Mouse (Mus musculus) R1 (cell line): Measurements from ENCODE around the gene Tpst1.
A peak's percentile ranks its signal among the peaks of the same experiment; 100 is the strongest.

Experiments used
- DNase-seq: peaks from one replicate; pipeline ENCODE4 v3.0.0-alpha.2; 2018; ENCODE audit warnings: low read depth, low spot score

Gene Tpst1

DNA sequence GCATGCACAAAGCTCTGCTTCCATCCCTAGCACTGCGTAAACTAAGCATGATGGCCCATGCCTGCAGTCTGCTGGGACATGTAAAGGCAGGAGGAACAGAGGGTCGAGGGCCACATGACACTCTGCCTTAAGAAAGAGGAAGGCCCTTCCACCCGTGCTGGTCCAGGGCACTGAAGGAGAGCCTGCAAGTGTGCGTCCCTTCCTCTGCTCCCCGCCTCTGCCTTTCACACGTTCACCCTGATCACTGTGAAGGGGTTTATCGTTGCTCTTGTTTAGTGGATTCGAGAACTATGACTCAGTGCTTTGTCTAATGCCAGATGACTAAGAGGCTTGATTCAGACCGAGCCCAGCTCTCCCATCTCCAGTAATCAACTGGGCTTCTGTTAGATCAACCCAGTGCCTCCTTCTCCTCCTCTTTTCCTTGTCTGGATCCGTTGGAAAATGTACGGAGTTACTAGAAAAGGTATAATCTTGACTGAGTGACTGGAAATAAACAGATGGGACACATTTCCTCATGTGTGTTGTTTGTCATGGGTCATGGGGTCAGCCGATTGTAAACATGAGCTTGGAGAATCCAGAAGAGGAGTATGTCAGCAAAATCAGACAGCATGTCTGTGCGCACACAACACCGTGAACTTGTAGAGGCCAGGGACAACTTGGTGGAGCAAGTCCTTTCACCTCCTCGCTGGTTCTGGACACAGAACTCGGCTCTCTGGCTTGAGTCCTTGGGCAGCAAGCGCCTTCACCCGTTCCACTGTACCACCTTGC, 16.7 kb downstream of the Tpst1 start:
- DNase-seq, result peak; percentile 26

- DNase-seq, result peak; percentile 95
These were observed 23.6 kb downstream of the Tpst1 start for GRCm38 (mm10) chr5:130096754-130097153.

DNA sequence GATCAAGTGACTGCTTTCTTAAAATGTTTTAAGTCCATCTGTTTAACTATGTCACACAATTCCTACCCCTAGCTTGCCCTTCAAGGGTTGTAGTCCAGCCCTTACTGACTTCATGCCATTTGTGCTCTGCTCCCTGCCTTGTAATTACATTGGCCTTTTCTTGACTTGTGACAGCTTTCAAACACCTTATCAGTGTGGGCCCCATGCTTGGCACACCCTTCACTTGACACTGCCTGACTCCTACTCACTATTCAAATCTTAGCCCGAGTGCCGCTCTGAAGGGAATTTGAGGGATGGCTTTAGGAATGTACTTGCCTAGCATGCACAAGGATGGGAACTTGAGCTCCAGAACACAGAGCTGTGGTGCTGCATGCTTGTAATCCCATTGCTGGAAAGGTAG, 24.7 kb downstream of the Tpst1 start:
- no peak for DNase-seq

- DNase-seq, result no peak
These were observed 28.6 kb downstream of the Tpst1 start for GRCm38 (mm10) chr5:130101724-130102123.

DNA sequence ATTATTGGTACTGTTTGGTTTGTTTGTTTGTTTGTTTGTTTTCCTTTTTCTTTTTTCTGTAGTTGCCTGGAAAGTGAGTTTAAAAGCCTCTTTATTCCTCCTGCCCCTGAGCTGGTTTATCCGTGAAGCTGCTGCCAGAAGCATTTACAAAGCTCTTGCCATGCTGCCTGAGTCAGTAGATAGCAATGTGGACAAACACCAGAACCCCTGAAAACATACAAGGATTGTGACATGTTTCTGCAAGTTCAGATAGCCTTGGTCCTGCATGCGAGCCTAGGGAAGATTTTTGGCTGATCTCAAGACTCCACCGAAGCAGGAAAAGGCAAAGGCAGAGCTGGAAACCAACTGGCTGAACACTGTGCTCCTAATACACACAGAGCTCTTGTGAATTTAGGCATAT, 36.2 kb downstream of the Tpst1 start:
- no peak for DNase-seq

DNA sequence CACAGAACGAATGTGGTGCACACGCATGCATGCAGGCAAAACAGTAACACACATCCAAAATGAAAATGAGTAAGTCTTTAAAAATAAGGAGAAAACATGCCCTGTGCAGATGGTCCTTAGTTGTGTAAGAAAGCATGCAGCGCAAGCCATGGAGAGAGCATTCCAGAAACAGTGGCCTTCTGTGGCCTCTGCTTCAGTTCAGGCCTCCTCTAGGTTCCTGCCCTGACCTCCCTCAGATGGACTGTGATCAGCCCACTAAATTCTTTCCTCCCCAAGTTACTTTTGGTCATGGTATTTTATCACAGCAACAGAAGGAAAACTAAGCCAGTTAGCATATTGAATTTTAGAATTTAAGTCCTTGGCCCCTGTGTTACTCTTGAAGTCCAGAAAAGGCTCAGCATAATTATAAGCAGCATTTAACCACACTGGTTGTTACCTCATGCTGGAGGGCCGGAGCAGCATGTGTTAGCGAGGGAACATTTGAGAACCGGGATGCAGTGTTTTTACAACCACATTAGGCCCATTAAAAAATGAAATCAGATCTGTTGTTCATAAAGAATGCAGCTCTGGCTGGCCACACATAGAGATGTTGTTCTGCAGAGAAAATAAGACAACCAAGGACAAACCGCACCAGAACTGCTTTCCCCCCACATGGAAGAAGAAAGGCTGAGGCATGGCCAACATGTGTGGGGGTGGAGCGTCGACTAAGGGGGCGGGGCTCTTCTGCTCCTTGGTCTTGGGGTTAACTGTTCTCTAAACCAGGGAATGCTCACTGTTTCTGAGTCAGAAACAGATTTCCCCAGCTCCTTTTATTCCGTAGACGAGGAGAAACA, 37.7 kb downstream of the Tpst1 start:
- DNase-seq, result peak; percentile 44

GRCm38 (mm10) chr5:130112653-130113052, 39.5 kb downstream of the Tpst1 start:
- DNase-seq, result no peak

GRCm38 (mm10) chr5:130116116-130116515, 43.0 kb downstream of the Tpst1 start:
- DNase-seq, result no peak

DNA sequence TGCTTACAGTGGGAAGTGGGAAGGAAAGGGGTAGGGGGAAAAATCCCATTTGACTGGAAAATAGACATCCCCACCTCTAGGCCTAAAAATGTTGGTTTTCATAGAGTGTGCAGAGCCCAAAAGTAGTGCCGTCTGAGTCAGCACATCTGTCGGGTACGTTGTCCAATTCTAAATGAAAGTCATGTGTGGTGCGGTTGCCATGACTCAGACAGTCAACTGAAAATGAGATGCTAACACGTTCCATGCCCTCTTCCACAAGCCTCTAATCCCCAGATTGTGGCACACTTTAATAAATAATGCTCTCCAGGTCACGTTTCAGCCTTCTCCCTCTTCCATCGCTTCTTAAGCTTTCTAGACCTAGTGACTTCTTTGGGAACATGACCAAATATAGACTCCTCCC, 43.7 kb downstream of the Tpst1 start:
- no peak for DNase-seq

GRCm38 (mm10) chr5:130117932-130118331, 44.8 kb downstream of the Tpst1 start:
- DNase-seq, result no peak

DNA sequence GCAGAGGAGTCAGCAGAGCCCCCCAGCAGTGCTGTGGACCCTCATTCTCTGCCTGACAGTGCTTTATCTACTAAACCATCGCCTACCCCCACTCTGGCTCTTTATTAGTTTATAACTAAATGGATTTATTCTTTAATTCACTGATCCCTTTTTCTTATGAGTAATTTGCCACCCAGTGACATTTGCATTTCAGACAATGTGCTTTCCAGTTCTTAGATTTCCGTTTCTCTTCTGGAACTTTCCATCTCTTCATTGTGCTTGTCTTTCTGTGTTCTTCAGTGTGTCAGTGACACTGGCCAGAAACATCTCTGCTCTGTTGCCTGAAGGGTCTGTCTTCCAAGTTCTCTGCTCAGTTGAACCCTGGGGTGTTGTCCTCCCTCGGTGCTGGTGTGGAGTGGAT, 46.1 kb downstream of the Tpst1 start:
- DNase-seq, result no peak

DNA sequence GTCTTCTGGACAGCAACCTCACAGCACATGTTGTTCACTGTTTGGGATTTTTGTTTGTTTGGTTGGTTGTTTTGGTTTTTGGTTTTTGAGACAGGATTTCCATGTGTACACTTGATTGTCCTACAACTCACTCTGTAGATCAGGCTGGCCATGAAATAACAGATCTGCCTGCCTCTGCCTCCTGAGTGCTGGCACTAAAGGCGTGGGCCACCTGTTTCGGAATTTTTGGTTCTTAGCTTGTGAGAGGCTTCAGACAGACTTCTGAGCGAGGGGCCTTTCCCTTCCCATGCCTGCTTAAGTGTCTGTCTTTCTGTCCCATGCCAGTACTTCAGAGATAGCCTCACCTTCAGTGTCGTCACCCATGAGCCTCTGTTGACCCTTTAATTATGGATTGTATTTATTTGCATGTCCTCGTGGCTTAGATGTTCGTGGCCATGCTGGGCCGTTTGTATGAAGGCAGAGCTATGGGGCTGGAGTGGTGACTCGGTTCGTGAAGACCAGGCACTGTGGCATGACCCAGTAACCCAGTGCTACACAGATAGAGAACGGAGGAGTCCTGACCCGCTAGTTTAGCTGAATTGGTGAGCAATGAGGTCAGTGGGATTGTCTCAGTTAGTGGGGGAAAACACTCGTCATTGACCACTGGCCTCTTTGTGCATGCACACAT, 47.1 kb downstream of the Tpst1 start:
- DNase-seq, result no peak

DNA sequence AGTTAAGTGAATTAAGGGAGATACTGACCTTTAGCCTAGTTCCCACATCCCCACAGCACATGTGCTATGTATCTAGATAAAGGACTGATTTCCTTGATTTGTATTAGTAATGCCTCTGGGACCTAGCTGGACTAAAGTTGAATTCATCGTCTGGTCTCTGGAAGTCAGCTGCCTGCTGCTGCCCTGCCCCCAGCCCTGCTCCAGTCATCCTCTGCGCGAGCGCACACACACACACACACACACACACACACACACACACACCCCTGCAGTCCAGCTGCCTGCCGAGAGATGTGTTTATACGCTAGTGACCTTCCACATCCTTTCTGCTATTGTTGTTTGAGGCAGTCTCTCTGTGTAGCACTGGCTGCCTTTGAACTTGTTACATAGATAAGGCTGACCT, 47.8 kb downstream of the Tpst1 start:
- DNase-seq, result no peak

DNA sequence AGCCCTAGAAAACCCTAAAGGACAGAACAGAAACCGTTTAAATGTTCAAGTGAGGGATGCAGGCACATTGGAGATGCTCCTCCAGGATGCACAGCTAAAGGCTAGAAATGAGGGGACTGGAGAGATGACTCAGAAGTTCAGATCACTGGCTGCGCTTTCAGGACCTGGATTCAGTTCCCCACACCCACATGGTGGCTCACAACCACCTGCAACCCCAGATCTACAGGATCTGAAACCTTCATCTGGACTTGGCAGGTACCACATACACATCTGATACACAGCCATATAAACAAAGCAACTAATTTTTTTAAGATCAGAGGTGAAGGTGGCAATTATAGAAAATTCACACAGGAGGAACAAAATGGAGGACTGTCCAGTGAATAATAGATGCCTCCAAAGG, 49.2 kb downstream of the Tpst1 start:
- no peak for DNase-seq

GRCm38 (mm10) chr5:130124271-130124670, 51.1 kb downstream of the Tpst1 start:
- no peak for DNase-seq

- DNase-seq, result no peak
These were observed 55.8 kb downstream of the Tpst1 start for GRCm38 (mm10) chr5:130128686-130129523.

DNA sequence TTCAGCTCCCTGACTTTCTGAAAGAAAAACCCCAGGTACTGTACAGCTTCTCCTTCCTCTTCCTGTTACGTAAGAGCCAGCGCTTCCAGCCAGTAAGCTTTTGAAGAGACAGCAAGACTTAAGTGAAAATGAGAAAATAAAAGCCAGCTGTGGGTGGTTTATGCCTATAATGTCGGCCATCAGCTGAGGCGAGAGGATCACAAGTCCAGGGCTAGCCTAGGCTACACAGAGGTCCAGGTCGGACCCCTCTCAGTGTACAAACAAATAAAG, 56.3 kb downstream of the Tpst1 start:
- DNase-seq, result no peak

- DNase-seq, result no peak
These were observed 63.5 kb downstream of the Tpst1 start for GRCm38 (mm10) chr5:130136597-130136996.

GRCm38 (mm10) chr5:130139393-130139792, 66.3 kb downstream of the Tpst1 start:
- peak; percentile 78 for DNase-seq

DNA sequence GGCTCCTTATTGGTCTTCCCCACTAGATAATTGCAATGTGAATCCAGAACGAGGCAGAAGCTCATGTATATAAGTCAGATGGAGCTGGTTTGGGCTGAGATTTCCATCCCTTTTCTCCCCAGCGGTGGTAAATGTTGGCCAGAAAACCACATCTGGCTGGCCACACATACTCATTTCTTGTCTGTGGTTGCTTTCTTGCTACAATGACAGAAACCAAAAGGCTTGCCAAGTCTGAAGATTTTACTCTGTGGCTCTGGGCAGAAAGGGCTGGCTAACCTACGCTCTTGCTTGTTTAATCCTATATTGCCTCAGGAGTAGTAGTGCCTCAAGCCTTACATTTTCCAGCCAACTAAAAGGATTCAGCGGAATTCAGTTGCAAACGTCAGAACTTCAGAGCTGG, 68.0 kb downstream of the Tpst1 start:
- no peak for DNase-seq

- no peak for DNase-seq
These were observed 68.9 kb downstream of the Tpst1 start for GRCm38 (mm10) chr5:130142041-130142440.

GRCm38 (mm10) chr5:130143101-130143500, 70.0 kb downstream of the Tpst1 start:
- no peak for DNase-seq
